Mouse (Mus musculus): Measurements from ENCODE around the gene Syne1. TPM values are rescaled to one million over a fixed set of nuclear protein-coding genes. Genes with fewer than 3 reads are reported as not detected.

Gene Syne1
- total and polyA plus RNA-seq, 3 experiments: 5.3 to 6.8 TPM; not detected in 1

DNA sequence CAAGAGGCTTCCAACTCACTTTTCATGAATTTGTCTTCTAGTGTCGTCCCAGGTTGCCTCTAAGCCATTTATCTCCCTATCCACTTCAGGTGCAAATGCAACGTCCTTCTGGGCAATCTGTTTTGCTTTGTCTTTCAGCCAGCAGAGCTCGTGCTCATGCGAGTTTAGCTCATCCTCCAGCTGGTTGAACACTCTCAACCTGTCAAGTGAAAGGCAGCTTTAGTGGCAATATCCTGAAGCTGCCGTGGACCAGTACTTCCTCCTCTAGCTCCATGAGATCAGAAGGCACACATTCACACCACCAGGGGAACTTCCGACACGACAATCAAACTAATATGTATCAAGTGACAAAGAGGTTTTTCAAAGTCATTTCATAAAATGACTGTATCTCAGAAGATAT, 228.7 kb downstream of the Syne1 start:
- no peak for TF ChIP-seq TBP (IDR thresholded peaks at IDR 0.05; ENCODE audit: low read depth, low read length)
- TF ChIP-seq ZKSCAN1 (IDR thresholded peaks at IDR 0.05; ENCODE audit: low read depth, low read length): no peak
- no peak for TF ChIP-seq USF2 (IDR thresholded peaks at IDR 0.05; ENCODE audit: borderline replicate concordance in 1 of 2, insufficient read depth in 1 of 2, low read depth in 1 of 2, low read length in 2 of 2)
- TF ChIP-seq E2F4 (IDR thresholded peaks at IDR 0.05; ENCODE audit: borderline replicate concordance, low read depth, low read length): no peak
- no peak for TF ChIP-seq POLR2A (IDR thresholded peaks at IDR 0.05; ENCODE audit: control insufficient read depth in 1 of 2, insufficient read depth in 1 of 2, low read depth in 1 of 2, low read length in 2 of 2, poor library complexity in 1 of 2)
- no peak for TF ChIP-seq KAT2A (conservative IDR thresholded peaks at IDR 0.05; ENCODE audit: low read depth, low read length)
- TF ChIP-seq JUND (IDR thresholded peaks at IDR 0.05; ENCODE audit: low read depth, low read length): no peak
- no peak for TF ChIP-seq GABPA (IDR thresholded peaks at IDR 0.05; ENCODE audit: low read depth, low read length)
- TF ChIP-seq NRF1 (IDR thresholded peaks at IDR 0.05; ENCODE audit: insufficient read depth, low read depth, low read length, poor library complexity, severe bottlenecking): no peak
- no peak for TF ChIP-seq HCFC1 (IDR thresholded peaks at IDR 0.05; ENCODE audit: low read depth, low read length)
- no peak for TF ChIP-seq ZC3H11A (IDR thresholded peaks at IDR 0.05; ENCODE audit: low read depth, low read length)
- TF ChIP-seq ZMIZ1 (IDR thresholded peaks at IDR 0.05; ENCODE audit: low read depth, low read length): no peak
- no peak for TF ChIP-seq CHD2 (IDR thresholded peaks at IDR 0.05; ENCODE audit: low read length)
- H3K4me1 ChIP-seq (ENCODE audit: control insufficient read depth in 1 of 2, insufficient read depth in 2 of 2, low read length in 2 of 2): no peaks in the 10 kb centered on the region
- DNase-seq (ENCODE audit: low read depth, low spot score): no peak
- H3K4me3 ChIP-seq (ENCODE audit: control insufficient read depth in 1 of 2, insufficient read depth in 1 of 2, low read depth in 2 of 2, low read length in 2 of 2): no peak overlapping the region
- H3K27ac ChIP-seq (ENCODE audit: control insufficient read depth, low read depth, low read length): no peak overlapping the region
- no peak overlapping the region for H3K9ac ChIP-seq (ENCODE audit: control insufficient read depth, low read depth, low read length, poor library complexity, severe bottlenecking)
- no peaks in the 10 kb centered on the region for H3K9me3 ChIP-seq (replicated peaks; ENCODE audit: insufficient read depth, low read length)
- H3K36me3 ChIP-seq (ENCODE audit: control insufficient read depth in 1 of 2, insufficient read depth in 2 of 2, low read length in 2 of 2): no peaks in the 10 kb centered on the region
- no peaks in the 10 kb centered on the region for H3K79me2 ChIP-seq (ENCODE audit: control insufficient read depth, insufficient read depth, low read length, poor library complexity)
- peaks cover 0 to 2% of the 10 kb centered on the region in 2 experiments; a peak in 1 of 4 replicates for H3K27me3 ChIP-seq (ENCODE audit: control insufficient read depth in 1 of 2, insufficient read depth in 2 of 2, low read length in 2 of 2)

- Histone ChIP-seq H3K36me3 (ENCODE audit: control insufficient read depth in 1 of 2, insufficient read depth in 2 of 2, low read length in 2 of 2) (no peaks in the 10 kb centered on the region), H3K4me3 (ENCODE audit: control insufficient read depth in 1 of 2, insufficient read depth in 1 of 2, low read depth in 2 of 2, low read length in 2 of 2) (no peak overlapping the region), H3K9ac (ENCODE audit: control insufficient read depth, low read depth, low read length, poor library complexity, severe bottlenecking) (no peak overlapping the region), H3K9me3 (replicated peaks; ENCODE audit: insufficient read depth, low read length) (no peaks in the 10 kb centered on the region), H3K79me2 (ENCODE audit: control insufficient read depth, insufficient read depth, low read length, poor library complexity) (no peaks in the 10 kb centered on the region), H3K27ac (ENCODE audit: control insufficient read depth, low read depth, low read length) (no peak overlapping the region), H3K4me1 (ENCODE audit: control insufficient read depth in 1 of 2, insufficient read depth in 2 of 2, low read length in 2 of 2) (no peaks in the 10 kb centered on the region), H3K27me3 (ENCODE audit: control insufficient read depth in 1 of 2, insufficient read depth in 2 of 2, low read length in 2 of 2) (0 out of 4 replicates have a peak, but pooled peaks cover 0 to 2% of the 10 kb centered on the region in 2 experiments)
- TF ChIP-seq CHD1 (IDR thresholded peaks at IDR 0.05; ENCODE audit: low read depth, low read length) (no peak), CHD2 (IDR thresholded peaks at IDR 0.05; ENCODE audit: low read length) (no peak), USF1 (IDR thresholded peaks at IDR 0.05; ENCODE audit: low read depth, low read length) (no peak), NELFE (IDR thresholded peaks at IDR 0.05; ENCODE audit: low read depth, low read length) (no peak), SMC3 (IDR thresholded peaks at IDR 0.05; ENCODE audit: low read depth, low read length) (peak; percentile 62), POLR2AphosphoS5 (IDR thresholded peaks at IDR 0.05; ENCODE audit: borderline replicate concordance, low read depth, low read length) (no peak), MXI1 (IDR thresholded peaks at IDR 0.05; ENCODE audit: low read depth, low read length) (no peak), SIN3A (IDR thresholded peaks at IDR 0.05; ENCODE audit: low read length) (no peak), JUND (IDR thresholded peaks at IDR 0.05; ENCODE audit: low read depth, low read length) (no peak), CTCF (IDR thresholded peaks at IDR 0.05 in 2 of 3, conservative IDR thresholded peaks at IDR 0.05 in 1 of 3; ENCODE audit: control insufficient read depth in 1 of 3, insufficient read depth in 1 of 3, low read depth in 2 of 3, low read length in 3 of 3, poor library complexity in 1 of 3, severe bottlenecking in 1 of 3) (peak; percentile 74 to 93 (median 88)), RAD21 (IDR thresholded peaks at IDR 0.05; ENCODE audit: low read depth, low read length) (peak; percentile 33), RCOR1 (IDR thresholded peaks at IDR 0.05; ENCODE audit: low read depth, low read length) (no peak), ZNF384 (IDR thresholded peaks at IDR 0.05; ENCODE audit: low read depth, low read length) (no peak), ETS1 (IDR thresholded peaks at IDR 0.05; ENCODE audit: low read depth, low read length) (no peak), ZC3H11A (IDR thresholded peaks at IDR 0.05; ENCODE audit: low read depth, low read length) (0 out of 2 replicates have a peak, but pooled peaks have one; percentile 21)
- DNase-seq (ENCODE audit: low read depth, low spot score): peak; percentile 66
These were observed 233.7 kb downstream of the Syne1 start for GRCm38 (mm10) chr10:5317602-5318001.

Data from MEL (cell line).